Mouse (Mus musculus) midbrain, embryonic 12.5 days (tissue): ENCODE results near the gene Vav2. TPM values are rescaled to one million over a fixed set of nuclear protein-coding genes. Genes with fewer than 3 reads are reported as not detected.

Experiments used
- ATAC-seq: fragments of 200-750 bp; cut with Nextera tagmentation; 2 replicates; pipeline ENCODE4 v1.8.0; 2017; ENCODE audit warnings: low read depth, moderate TSS enrichment, moderate library complexity; ENCODE audit not compliant: low FRiP score
- H3K27ac ChIP-seq: fragments of 300-500 bp; sonication (generic); replicated peaks from 2 replicates; pipeline ENCODE4 v1.5.1; 2016; ENCODE audit warnings: mild to moderate bottlenecking
- H3K27me3 ChIP-seq: fragments of 300-500 bp; sonication (generic); 2 replicates; pipeline ENCODE4 v1.6.1; 2016; ENCODE audit warnings: mild to moderate bottlenecking
- H3K36me3 ChIP-seq: fragments of 300-500 bp; sonication (generic); 2 replicates; pipeline ENCODE4 v1.6.1; 2016
- H3K4me1 ChIP-seq: fragments of 300-500 bp; sonication (generic); 2 replicates; pipeline ENCODE4 v1.6.1; 2016
- H3K4me2 ChIP-seq: fragments of 300-500 bp; sonication (generic); replicated peaks from 2 replicates; pipeline ENCODE4 v1.6.1; 2016; ENCODE audit warnings: mild to moderate bottlenecking, moderate library complexity
- H3K4me3 ChIP-seq: fragments of 300-500 bp; sonication (generic); 2 replicates; pipeline ENCODE4 v1.5.1; 2016; ENCODE audit warnings: mild to moderate bottlenecking
- H3K9ac ChIP-seq: fragments of 300-500 bp; sonication (generic); replicated peaks from 2 replicates; pipeline ENCODE4 v1.6.1; 2016; ENCODE audit warnings: mild to moderate bottlenecking, moderate library complexity
- H3K9me3 ChIP-seq: fragments of 300-500 bp; sonication (generic); 2 replicates; pipeline ENCODE4 v1.6.1; 2016; ENCODE audit warnings: mild to moderate bottlenecking
- WGBS: fragments of 180-500 bp; shearing (Covaris S2); methylation state at CpG from one replicate; pipeline ENCODE4 v1.1.7; 2016; 5-methylcytosine and 5-hydroxymethylcytosine counted together
- microRNA-seq: library from miRNA; unstranded; fragments of <30 nt; microRNA quantifications from one replicate; pipeline ENCODE4, GENCODE M21; 2017
- polyA plus RNA-seq: library from polyadenylated mRNA; unstranded; fragments of >200 nt; fragmentation: Nextera tagmentation; extraction: Ambion mirVana; gene quantifications from 2 replicates; pipeline ENCODE4 v1.2.1, GENCODE M21; 2016

The Vav2 gene
- polyA plus RNA-seq, 1 experiment from 2014 or later = 24.1 TPM

DNA sequence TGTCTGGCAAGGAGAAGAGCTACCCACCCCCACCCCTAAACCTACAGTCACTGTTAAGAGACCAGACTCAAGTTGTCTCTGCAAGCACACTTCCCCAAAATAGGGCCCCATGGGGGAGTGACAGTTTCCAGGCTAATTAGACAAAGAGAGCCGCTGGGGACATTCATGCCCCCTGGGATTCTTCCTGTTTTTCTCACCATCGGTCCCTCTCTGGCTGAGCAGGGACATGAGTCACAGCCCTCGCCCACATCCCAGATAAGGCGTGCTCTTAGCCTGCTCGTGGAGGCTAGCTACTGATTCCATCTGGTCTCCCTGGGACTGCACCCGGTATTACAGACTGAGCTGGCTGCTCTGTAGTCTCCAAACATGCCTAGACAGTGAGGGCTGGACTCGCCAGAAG, 194.5 kb downstream of the Vav2 start:
- Histone ChIP-seq H3K27ac (no peak overlapping the region), H3K9ac (no peak overlapping the region), H3K4me2 (no peak overlapping the region), H3K4me1 (no peaks in the 10 kb centered on the region; the same call in 1 of the 2 replicates), H3K27me3 (no peaks in the 10 kb centered on the region), H3K9me3 (no peaks in the 10 kb centered on the region), H3K36me3 (no peaks in the 10 kb centered on the region), H3K4me3 (no peak overlapping the region)
- WGBS = 40% methylated on average over 7 of the region's 7 CpGs
- ATAC-seq = no peak

GRCm38 (mm10) chr2:27229481-27230105, 197.2 kb downstream of the Vav2 start:
- Histone ChIP-seq H3K4me3 (no peak overlapping the region), H3K4me1 (peaks cover 5% of the 10 kb centered on the region; the same call in 1 of the 2 replicates), H3K9ac (no peak overlapping the region), H3K4me2 (no peak overlapping the region), H3K36me3 (no peaks in the 10 kb centered on the region), H3K27ac (no peak overlapping the region), H3K9me3 (no peaks in the 10 kb centered on the region), H3K27me3 (no peaks in the 10 kb centered on the region)
- WGBS = 87% methylated on average over 2 of the region's 2 CpGs
- ATAC-seq = no peak

DNA sequence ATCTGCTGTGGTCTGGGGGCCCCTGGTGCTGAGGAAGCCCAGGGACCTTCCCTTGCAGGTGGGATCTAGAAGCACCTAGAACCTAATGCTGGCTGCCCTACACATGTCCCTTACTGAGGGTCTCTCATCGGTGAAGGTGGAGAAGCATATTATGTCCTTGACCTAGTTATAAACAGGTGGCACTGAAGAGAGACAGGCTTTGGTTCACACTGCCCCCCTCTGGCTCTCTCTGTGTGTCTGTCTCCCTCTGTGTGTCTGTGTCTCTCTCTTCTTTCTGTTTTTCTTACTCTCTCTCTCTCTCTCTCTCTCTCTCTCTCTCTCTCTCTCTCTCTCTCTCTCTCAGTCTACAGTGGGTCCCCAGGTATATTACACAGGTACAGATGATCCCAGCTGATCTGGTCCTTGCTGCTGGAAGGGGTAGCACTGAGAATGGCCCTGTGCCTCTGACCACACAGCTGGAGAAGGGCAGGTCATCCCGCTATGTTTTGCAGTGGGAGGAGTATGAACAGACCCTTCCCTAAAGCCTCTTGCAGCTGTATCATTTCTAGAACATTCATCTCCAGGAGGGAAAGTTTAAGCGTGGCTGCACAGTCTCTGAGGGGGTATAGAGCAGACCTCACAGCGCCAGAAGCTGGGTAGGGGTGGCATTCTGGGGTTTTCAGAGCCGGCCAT, 197.9 kb downstream of the Vav2 start:
- H3K4me3 ChIP-seq = no peak overlapping the region
- H3K27me3 ChIP-seq = no peaks in the 10 kb centered on the region
- peaks cover 5% of the 10 kb centered on the region; the same call in 1 of the 2 replicates for H3K4me1 ChIP-seq
- no peaks in the 10 kb centered on the region for H3K9me3 ChIP-seq
- H3K9ac ChIP-seq = no peak overlapping the region
- WGBS = 80% methylated on average over 5 of the region's 5 CpGs
- H3K36me3 ChIP-seq = no peaks in the 10 kb centered on the region
- ATAC-seq = no peak
- no peak overlapping the region for H3K27ac ChIP-seq
- no peak overlapping the region for H3K4me2 ChIP-seq

GRCm38 (mm10) chr2:27226572-27226971, 200.3 kb downstream of the Vav2 start:
- no peak overlapping the region for H3K9ac ChIP-seq
- no peaks in the 10 kb centered on the region for H3K27me3 ChIP-seq
- no peak overlapping the region for H3K4me2 ChIP-seq
- no peak overlapping the region for H3K27ac ChIP-seq
- H3K4me1 ChIP-seq = 0 out of 2 replicates have a peak, but pooled peaks cover 5% of the 10 kb centered on the region
- WGBS = 64% methylated on average over 7 of the region's 7 CpGs
- no peaks in the 10 kb centered on the region for H3K9me3 ChIP-seq
- H3K4me3 ChIP-seq = no peak overlapping the region
- no peak for ATAC-seq
- no peaks in the 10 kb centered on the region for H3K36me3 ChIP-seq

DNA sequence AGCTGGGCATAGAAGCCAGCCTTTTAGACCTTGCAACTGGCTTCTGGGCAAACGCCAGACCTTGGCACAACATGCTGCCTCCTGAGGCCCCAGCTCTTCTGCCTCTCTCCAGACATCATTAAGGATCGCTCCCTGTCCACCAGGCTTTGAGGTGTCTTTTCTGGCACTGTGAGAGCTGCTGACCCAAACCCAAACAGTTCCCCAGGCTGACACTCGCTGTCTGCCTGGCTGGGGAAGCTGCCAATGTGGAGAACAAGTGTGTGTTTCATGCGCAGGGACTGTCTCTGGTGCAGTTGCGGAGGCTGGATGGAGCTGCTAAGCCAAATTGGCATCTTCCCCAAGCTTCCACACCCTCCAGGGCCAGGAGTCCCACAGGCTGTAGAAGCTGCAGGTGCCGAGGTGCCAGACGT, 203.8 kb downstream of the Vav2 start:
- H3K4me3 ChIP-seq = no peak overlapping the region
- no peak for ATAC-seq
- no peak overlapping the region for H3K4me2 ChIP-seq
- WGBS = 88% methylated on average over 7 of the region's 7 CpGs
- no peaks in the 10 kb centered on the region for H3K36me3 ChIP-seq
- H3K9ac ChIP-seq = no peak overlapping the region
- no peaks in the 10 kb centered on the region for H3K9me3 ChIP-seq
- H3K27me3 ChIP-seq = no peaks in the 10 kb centered on the region
- H3K4me1 ChIP-seq = 0 out of 2 replicates have a peak, but pooled peaks cover 5% of the 10 kb centered on the region
- H3K27ac ChIP-seq = no peak overlapping the region

- no peak overlapping the region for H3K4me2 ChIP-seq
- H3K4me3 ChIP-seq = no peak overlapping the region
- no peaks in the 10 kb centered on the region for H3K9me3 ChIP-seq
- H3K36me3 ChIP-seq = no peaks in the 10 kb centered on the region
- no peak overlapping the region for H3K27ac ChIP-seq
- no peaks in the 10 kb centered on the region for H3K27me3 ChIP-seq
- no peak for ATAC-seq
- no peak overlapping the region for H3K9ac ChIP-seq
- no peaks in the 10 kb centered on the region for H3K4me1 ChIP-seq
- 93% methylated on average over 8 of the region's 8 CpGs for WGBS
These were observed 208.3 kb downstream of the Vav2 start for GRCm38 (mm10) chr2:27218569-27218968.

- no peak for ATAC-seq
- Histone ChIP-seq H3K9me3 (no peaks in the 10 kb centered on the region), H3K9ac (no peak overlapping the region), H3K27me3 (no peaks in the 10 kb centered on the region), H3K4me2 (no peak overlapping the region), H3K36me3 (no peaks in the 10 kb centered on the region), H3K27ac (no peak overlapping the region), H3K4me3 (no peak overlapping the region), H3K4me1 (no peaks in the 10 kb centered on the region)
- WGBS = 77% methylated on average over 2 of the region's 2 CpGs
These were observed 208.7 kb downstream of the Vav2 start for GRCm38 (mm10) chr2:27218121-27218544.

- Histone ChIP-seq H3K36me3 (no peaks in the 10 kb centered on the region), H3K4me2 (no peak overlapping the region), H3K4me1 (no peaks in the 10 kb centered on the region), H3K4me3 (no peak overlapping the region), H3K9me3 (no peaks in the 10 kb centered on the region), H3K27me3 (no peaks in the 10 kb centered on the region), H3K9ac (no peak overlapping the region), H3K27ac (no peak overlapping the region)
- ATAC-seq = no peak
- WGBS = 68% methylated on average over 2 of the region's 2 CpGs
These were observed 211.3 kb downstream of the Vav2 start for GRCm38 (mm10) chr2:27215537-27215936.

Small RNA genes within 50 kb of the gene (microRNA-seq; reads per million reads assigned to microRNA genes)
- not detected for gene Gm24049
- gene Mir7578 = not detected

Other genes with a start within 250 kb of the Vav2 start
- gene Sardh, start 178.7 kb downstream of the Vav2 start, polyA plus RNA-seq = 5.8 and 6.8 TPM in 2 replicates
- 16.7 and 17.3 TPM in 2 replicates for gene Brd3os, start 15.3 kb upstream of the Vav2 start, polyA plus RNA-seq
- gene Brd3, start 80.6 kb upstream of the Vav2 start, polyA plus RNA-seq = 127 and 145 TPM in 2 replicates
- 61.5 and 62.3 TPM in 2 replicates for gene Wdr5, start 88.1 kb upstream of the Vav2 start, polyA plus RNA-seq
- 8.3 and 9.5 TPM in 2 replicates for gene Rxra, start 249.4 kb upstream of the Vav2 start, polyA plus RNA-seq